Mouse (Mus musculus) CH12.LX (cell line): ENCODE measurements around the gene Ppm1k. TPM values are rescaled to one million over a fixed set of nuclear protein-coding genes. Genes with fewer than 3 reads are reported as not detected.

Experiments
- DNase-seq: peaks from one replicate; pipeline ENCODE4 v3.0.0-alpha.2; 2013; ENCODE audit errors: extremely low read depth
- H3K27ac ChIP-seq: 2 replicates; pipeline ENCODE4 v1.5.1; 2012; ENCODE audit warnings: low read depth, mild to moderate bottlenecking, control low read depth, moderate library complexity; ENCODE audit not compliant: insufficient read depth
- H3K27me3 ChIP-seq: replicated peaks from 2 replicates; pipeline ENCODE3; 2012; ENCODE audit warnings: inconsistent platforms
- H3K36me3 ChIP-seq, 2 experiments: replicated peaks in 1 of 2; 2 replicates each; pipeline versions ENCODE3 to v1.6.1; 2012; ENCODE audit warnings: inconsistent platforms in 1 of 2, low read length in 1 of 2, mild to moderate bottlenecking in 1 of 2, mixed read lengths in 1 of 2, moderate library complexity in 1 of 2; ENCODE audit not compliant: control insufficient read depth in 1 of 2, insufficient read depth in 1 of 2
- H3K4me1 ChIP-seq, 2 experiments: 2 replicates each; pipeline ENCODE4 v1.6.1; 2012; ENCODE audit warnings: inconsistent platforms in 1 of 2, moderate library complexity in 1 of 2; ENCODE audit not compliant: insufficient read depth in 2 of 2, control insufficient read depth in 1 of 2
- H3K4me2 ChIP-seq: 2 replicates; pipeline ENCODE4 v1.6.1; 2012; ENCODE audit warnings: low read depth, mild to moderate bottlenecking, control low read depth; ENCODE audit not compliant: poor library complexity, insufficient read depth, severe bottlenecking
- H3K4me3 ChIP-seq, 3 experiments: fragments of 150-350 bp in 1 of 3; sonication (generic) in 1 of 3; replicated peaks in 1 of 3; 2 replicates each; pipeline versions ENCODE3 to v1.5.1; 2011 to 2012; ENCODE audit warnings: low read depth in 2 of 3, low read length in 2 of 3, mild to moderate bottlenecking in 2 of 3, moderate library complexity in 2 of 3, control low read depth in 1 of 3, improper control_type of control experiment in 1 of 3, inconsistent platforms in 1 of 3, mixed read lengths in 1 of 3; ENCODE audit not compliant: poor library complexity in 1 of 3
- H3K79me2 ChIP-seq: replicated peaks from 2 replicates; pipeline ENCODE4 v1.6.1; 2012; ENCODE audit warnings: mild to moderate bottlenecking, moderate library complexity; ENCODE audit not compliant: control insufficient read depth, poor library complexity, insufficient read depth, severe bottlenecking; ENCODE audit errors: extremely low read depth
- H3K9ac ChIP-seq: 2 replicates; pipeline ENCODE4 v1.6.1; 2012; ENCODE audit warnings: low read depth, mild to moderate bottlenecking, control low read depth, moderate library complexity; ENCODE audit not compliant: insufficient read depth
- H3K9me3 ChIP-seq: replicated peaks from 2 replicates; pipeline ENCODE3; 2012; ENCODE audit warnings: low read length, inconsistent platforms, mixed read lengths
- BHLHE40 ChIP-seq: IDR thresholded peaks from 2 replicates; pipeline ENCODE4 v1.6.1; 2011; ENCODE audit warnings: mild to moderate bottlenecking, low read depth, low read length, improper control_type of control experiment
- CTCF ChIP-seq, 2 experiments: IDR thresholded peaks in 1 of 2; conservative IDR thresholded peaks in 1 of 2; 2 replicates each; pipeline ENCODE4 v1.5.1; 2011 to 2012; ENCODE audit warnings: low read depth in 2 of 2, low read length in 2 of 2, improper control_type of control experiment in 1 of 2, inconsistent platforms in 1 of 2, mild to moderate bottlenecking in 1 of 2, moderate library complexity in 1 of 2
- E2F4 ChIP-seq: IDR thresholded peaks from 2 replicates; pipeline ENCODE4 v1.6.1; 2011; ENCODE audit warnings: low read depth, low read length, improper control_type of control experiment; ENCODE audit not compliant: insufficient replicate concordance
- ELF1 ChIP-seq: IDR thresholded peaks from 2 replicates; pipeline ENCODE4 v1.6.1; 2014; ENCODE audit warnings: low read depth, mild to moderate bottlenecking, inconsistent platforms, low read length, improper control_type of control experiment
- ETS1 ChIP-seq: conservative IDR thresholded peaks from 2 replicates; pipeline ENCODE4 v1.6.1; 2012; ENCODE audit warnings: low read depth, mild to moderate bottlenecking, inconsistent platforms, low read length, improper control_type of control experiment, moderate library complexity
- JUND ChIP-seq: conservative IDR thresholded peaks from 2 replicates; pipeline ENCODE4 v1.6.1; 2011; ENCODE audit warnings: low read depth, low read length, improper control_type of control experiment
- MAFK ChIP-seq: IDR thresholded peaks from 2 replicates; pipeline ENCODE4 v1.6.1; 2011; ENCODE audit warnings: low read length, improper control_type of control experiment; ENCODE audit not compliant: insufficient replicate concordance
- MEF2A ChIP-seq: IDR thresholded peaks from 2 replicates; pipeline ENCODE4 v1.6.1; 2014; ENCODE audit warnings: low read depth, mild to moderate bottlenecking, inconsistent platforms, low read length, improper control_type of control experiment, borderline replicate concordance
- MXI1 ChIP-seq: IDR thresholded peaks from 2 replicates; pipeline ENCODE4 v1.6.1; 2011; ENCODE audit warnings: mild to moderate bottlenecking, low read depth, low read length, improper control_type of control experiment
- MYC ChIP-seq: IDR thresholded peaks from 2 replicates; pipeline ENCODE4 v1.6.1; 2011; ENCODE audit warnings: low read depth, mild to moderate bottlenecking, improper control_type of control experiment, low read length
- RAD21 ChIP-seq: IDR thresholded peaks from 2 replicates; pipeline ENCODE4 v1.6.1; 2011; ENCODE audit warnings: low read depth, mild to moderate bottlenecking, low read length, improper control_type of control experiment, moderate library complexity
- RCOR1 ChIP-seq: conservative IDR thresholded peaks from 2 replicates; pipeline ENCODE4 v1.6.1; 2012; ENCODE audit warnings: low read depth, mild to moderate bottlenecking, inconsistent platforms, low read length, improper control_type of control experiment
- UBTF ChIP-seq: IDR thresholded peaks from 2 replicates; pipeline ENCODE4 v1.6.1; 2012; ENCODE audit warnings: low read depth, mild to moderate bottlenecking, inconsistent platforms, low read length, improper control_type of control experiment, moderate library complexity
- USF2 ChIP-seq: conservative IDR thresholded peaks from 2 replicates; pipeline ENCODE4 v1.6.1; 2011; ENCODE audit warnings: low read depth, low read length, improper control_type of control experiment
- ZC3H11A ChIP-seq: IDR thresholded peaks from 2 replicates; pipeline ENCODE4 v1.6.1; 2012; ENCODE audit warnings: low read depth, mild to moderate bottlenecking, inconsistent platforms, low read length, improper control_type of control experiment
- ZNF384 ChIP-seq: IDR thresholded peaks from 2 replicates; pipeline ENCODE4 v1.6.1; 2012; ENCODE audit warnings: low read depth, low read length, improper control_type of control experiment, inconsistent platforms
- dilution Hi-C: fragments of 300-500 bp; cut with MboI; formaldehyde crosslinking; loops from 2 replicates; pipeline ENCODE4 v1.14.3; 2020; ENCODE audit warnings: low sequenced_read_pairs; ENCODE audit not compliant: extremely low pct_unique_long_range_greater_than_20kb, extremely low pct_ligation_motif_present
- in situ Hi-C: fragments of 300-500 bp; cut with MboI; formaldehyde crosslinking; loops from 3 replicates; pipeline ENCODE4 v1.14.3; 2019; ENCODE audit warnings: low sequenced_read_pairs, low pct_ligation_motif_present, low pct_unique_long_range_greater_than_20kb, mixed read lengths
- polyA plus RNA-seq: library from polyadenylated mRNA; unstranded; fragments of >175 nt; gene quantifications from 2 replicates; pipeline ENCODE4 v1.2.1, GENCODE M21; 2012; ENCODE audit warnings: low read depth; ENCODE audit not compliant: insufficient read length
- total RNA-seq, 2 experiments: library from RNA; depleted of rRNA; stranded (reverse); fragments of 300-350 nt in 1 of 2; fragments of >200 nt in 1 of 2; gene quantifications; 2 replicates each; pipeline ENCODE4 v1.2.3; 2012 to 2014

Gene Ppm1k
- total and polyA plus RNA-seq, 3 experiments, result 10.5 to 17.1 (median 15.1) TPM

GRCm38 (mm10) chr6:57532022-57532421 lies 3.2 kb downstream of the Ppm1k start:
- Histone ChIP-seq H3K4me3 (no peak overlapping the region), H3K79me2 (peaks cover 15% of the 10 kb centered on the region), H3K36me3 (peaks cover 0 to 4% of the 10 kb centered on the region in 2 experiments), H3K9me3 (no peaks in the 10 kb centered on the region), H3K27me3 (no peaks in the 10 kb centered on the region), H3K9ac (no peak overlapping the region), H3K4me2 (no peak overlapping the region), H3K4me1 (peaks cover 1 to 52% of the 10 kb centered on the region in 2 experiments; a peak in 3 of 4 replicates), H3K27ac (no peak overlapping the region)
- dilution Hi-C loops, result no loop called here
- in situ Hi-C loops, result no loop called here
- TF ChIP-seq MEF2A (no peak), E2F4 (no peak), USF2 (no peak), JUND (no peak), MAFK (no peak)
- no peak for DNase-seq

GRCm38 (mm10) chr6:57531441-57531840 lies 3.8 kb downstream of the Ppm1k start:
- peaks cover 0 to 6% of the 10 kb centered on the region in 2 experiments for H3K36me3 ChIP-seq
- TF ChIP-seq ETS1 (peak; percentile 30; the same call in 1 of the 2 replicates), MXI1 (no peak)
- TF ChIP-seq, all 38 proteins: peak for 1
- H3K9ac ChIP-seq, result no peak overlapping the region
- in situ Hi-C loops, result no loop called here
- no peaks in the 10 kb centered on the region for H3K9me3 ChIP-seq
- no peaks in the 10 kb centered on the region for H3K27me3 ChIP-seq
- peaks cover 3 to 55% of the 10 kb centered on the region in 2 experiments; a peak in 3 of 4 replicates for H3K4me1 ChIP-seq
- dilution Hi-C loops, result no loop called here
- no peak for DNase-seq
- no peak overlapping the region for H3K4me3 ChIP-seq
- H3K79me2 ChIP-seq, result peaks cover 15% of the 10 kb centered on the region
- no peak overlapping the region for H3K27ac ChIP-seq
- H3K4me2 ChIP-seq, result peak overlapping the region; percentile 17; the same call in 1 of the 2 replicates

DNA sequence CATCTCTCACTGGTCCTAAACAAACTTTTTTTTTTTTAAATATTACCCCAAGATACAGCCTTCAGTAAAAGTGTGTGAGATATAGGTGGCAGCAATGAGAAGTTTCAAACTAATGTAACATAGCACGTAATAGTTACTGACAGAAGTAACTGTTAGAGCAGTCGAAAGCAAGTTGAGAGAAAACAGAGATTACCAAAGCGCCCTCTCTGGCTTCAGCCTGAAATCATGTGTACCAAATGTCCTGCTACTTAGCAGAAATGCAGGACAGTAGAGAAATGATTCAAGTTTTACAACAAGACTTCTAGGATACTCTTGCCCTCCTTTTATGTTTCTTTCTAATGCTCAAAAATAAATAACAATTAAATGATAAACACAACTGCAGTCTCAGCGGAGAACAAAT lies 4.3 kb downstream of the Ppm1k start:
- dilution Hi-C loops, result no loop called here
- no peak for DNase-seq
- peaks cover 0 to 6% of the 10 kb centered on the region in 2 experiments for H3K36me3 ChIP-seq
- peaks cover 3 to 55% of the 10 kb centered on the region in 2 experiments; a peak in 3 of 4 replicates for H3K4me1 ChIP-seq
- H3K27me3 ChIP-seq, result no peaks in the 10 kb centered on the region
- H3K4me2 ChIP-seq, result peak overlapping the region; percentile 17; the same call in 1 of the 2 replicates
- no peak overlapping the region for H3K27ac ChIP-seq
- in situ Hi-C loops, result no loop called here
- H3K9me3 ChIP-seq, result no peaks in the 10 kb centered on the region
- peaks cover 15% of the 10 kb centered on the region for H3K79me2 ChIP-seq
- TF ChIP-seq MYC, result no peak
- TF ChIP-seq ELF1, result no peak
- TF ChIP-seq MXI1, result no peak
- TF ChIP-seq RAD21, result peak; percentile 16
- TF ChIP-seq ZC3H11A, result no peak
- no peak for TF ChIP-seq BHLHE40
- TF ChIP-seq UBTF, result no peak
- no peak for TF ChIP-seq USF2
- TF ChIP-seq CTCF (conservative IDR thresholded peaks at IDR 0.05 in 1 of 2, IDR thresholded peaks at IDR 0.05 in 1 of 2; ENCODE audit: low read depth in 2 of 2, low read length in 2 of 2), result peak in 1 of 2 experiments; percentile 38; a peak in 2 of 4 replicates
- TF ChIP-seq ZNF384, result 0 out of 2 replicates have a peak, but pooled peaks have one; percentile 11
- no peak for TF ChIP-seq RCOR1
- TF ChIP-seq ETS1, result no peak
- no peak overlapping the region for H3K4me3 ChIP-seq
- no peak overlapping the region for H3K9ac ChIP-seq
